Mouse (Mus musculus): Measurements from ENCODE around the gene Cramp1l. TPM values are rescaled to one million over a fixed set of nuclear protein-coding genes. Genes with fewer than 3 reads are reported as not detected.

Cramp1l gene
- polyA plus RNA-seq (2016; fragmentation: Nextera tagmentation; extraction: Ambion mirVana), result 8.5 and 10.1 TPM in 2 replicates

DNA sequence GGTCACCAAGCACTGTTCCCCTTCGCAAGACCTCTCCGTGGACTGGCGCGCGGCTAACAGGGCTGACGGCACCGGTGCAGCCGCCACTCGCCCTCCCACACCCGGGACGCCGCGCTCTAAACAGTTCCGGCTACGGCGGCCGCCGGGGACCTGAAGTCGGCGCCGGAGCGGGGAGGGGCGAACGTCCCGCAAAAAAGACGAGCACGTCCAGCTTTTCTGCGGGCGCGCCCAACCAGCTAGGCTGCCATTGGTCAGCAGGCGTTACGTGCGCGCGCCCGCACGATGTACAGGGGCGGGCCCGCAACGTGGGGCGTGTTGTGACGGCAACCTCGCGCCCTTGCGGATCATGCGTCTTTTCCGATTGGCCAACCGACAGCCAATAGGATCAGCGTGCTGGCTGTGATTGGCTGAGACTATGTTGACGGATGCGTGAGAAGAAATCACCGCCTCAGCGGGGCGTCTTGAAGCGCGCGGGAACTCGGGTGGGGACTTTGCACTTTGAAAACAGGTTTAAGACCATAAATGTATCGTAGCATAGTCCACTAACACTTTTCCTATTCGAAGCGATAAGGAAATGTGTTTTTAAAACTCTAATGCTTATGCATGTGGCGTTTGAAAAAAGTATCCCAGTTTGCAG lies at the start of gene Cramp1l, which contains the start of gene Ift140:
Cramp1l (minus strand) TSS at position 134 of the 637 bp plus-strand sequence.
Ift140 (plus strand) TSS at position 431 of the 637 bp plus-strand sequence.
- Histone ChIP-seq H3K4me2 (peak within 1 kb of the TSS; percentile 98), H3K27me3 (replicated peaks) (no peaks in the 10 kb centered on the region), H3K9ac (peak within 1 kb of the TSS; percentile 96), H3K9me3 (replicated peaks) (no peaks in the 10 kb centered on the region), H3K4me1 (replicated peaks) (peaks cover 11% of the 10 kb centered on the region), H3K4me3 (peak within 1 kb of the TSS; percentile 98), H3K27ac (ENCODE audit: poor library complexity, severe bottlenecking) (peak within 1 kb of the TSS; percentile 90), H3K36me3 (peaks cover 24% of the 10 kb centered on the region)
- peak; percentile 97 for ATAC-seq (ENCODE audit: insufficient number of reproducible peaks, low FRiP score)
- under 1% methylated on average over 62 of the region's 62 CpGs for WGBS

DNA sequence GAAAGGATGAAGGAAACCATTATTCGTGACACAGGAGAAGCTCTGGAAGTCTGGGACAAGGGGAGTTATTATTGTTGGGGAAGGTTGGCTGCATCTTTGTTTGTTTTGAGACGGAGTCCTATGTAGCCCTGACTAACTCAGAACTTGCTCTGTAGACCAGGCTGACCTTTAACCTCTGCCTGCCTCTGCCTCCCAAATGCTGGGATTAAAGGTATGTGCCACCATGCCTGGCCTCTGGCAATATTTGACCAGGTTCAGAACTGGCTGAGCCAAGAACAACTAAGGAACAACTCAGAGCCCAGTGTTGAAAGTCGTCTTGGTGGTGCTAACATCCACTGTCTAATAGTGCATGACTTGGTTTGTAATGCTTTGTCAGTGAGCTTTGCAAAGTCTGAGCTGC lies 49.6 kb upstream of the Cramp1l start:
- Histone ChIP-seq H3K27ac (ENCODE audit: poor library complexity, severe bottlenecking) (peak overlapping the region; percentile 34), H3K36me3 (peaks cover 15% of the 10 kb centered on the region; the same call in 1 of the 2 replicates), H3K9ac (no peak overlapping the region), H3K4me3 (no peak overlapping the region), H3K4me2 (no peak overlapping the region), H3K27me3 (replicated peaks) (no peaks in the 10 kb centered on the region), H3K9me3 (replicated peaks) (no peaks in the 10 kb centered on the region), H3K4me1 (replicated peaks) (peaks cover 52% of the 10 kb centered on the region)
- no peak for ATAC-seq (ENCODE audit: insufficient number of reproducible peaks, low FRiP score)
- WGBS, result 81% methylated on average over 3 of the region's 3 CpGs

DNA sequence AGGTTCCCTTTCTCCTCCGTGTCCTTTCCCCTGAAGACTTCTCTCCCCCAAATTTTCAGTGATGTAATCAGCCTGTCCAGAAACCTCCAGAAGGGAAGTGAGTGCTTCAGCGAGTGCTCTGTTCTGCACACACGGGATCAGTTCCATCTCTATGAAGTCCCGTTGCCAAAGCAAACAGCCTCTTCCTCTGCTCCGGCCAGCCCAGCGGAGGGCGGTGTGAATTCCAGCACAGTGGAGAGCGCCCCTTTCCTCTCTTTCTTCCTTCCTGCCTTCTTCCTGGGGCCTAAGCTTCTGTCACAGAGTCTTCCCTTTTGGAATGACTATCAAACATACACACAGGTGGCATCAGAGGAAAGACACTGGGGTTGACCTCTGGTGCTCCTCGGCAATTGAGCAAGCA lies 48.8 kb upstream of the Cramp1l start:
- no peak overlapping the region for H3K9ac ChIP-seq
- 44% methylated on average over 9 of the region's 9 CpGs for WGBS
- H3K36me3 ChIP-seq, result peaks cover 19% of the 10 kb centered on the region
- H3K27me3 ChIP-seq (replicated peaks), result no peaks in the 10 kb centered on the region
- no peak overlapping the region for H3K4me2 ChIP-seq
- H3K9me3 ChIP-seq (replicated peaks), result no peaks in the 10 kb centered on the region
- no peak overlapping the region for H3K4me3 ChIP-seq
- peaks cover 52% of the 10 kb centered on the region for H3K4me1 ChIP-seq (replicated peaks)
- ATAC-seq (ENCODE audit: insufficient number of reproducible peaks, low FRiP score), result peak; percentile 78
- H3K27ac ChIP-seq (ENCODE audit: poor library complexity, severe bottlenecking), result peak overlapping the region; percentile 34

DNA sequence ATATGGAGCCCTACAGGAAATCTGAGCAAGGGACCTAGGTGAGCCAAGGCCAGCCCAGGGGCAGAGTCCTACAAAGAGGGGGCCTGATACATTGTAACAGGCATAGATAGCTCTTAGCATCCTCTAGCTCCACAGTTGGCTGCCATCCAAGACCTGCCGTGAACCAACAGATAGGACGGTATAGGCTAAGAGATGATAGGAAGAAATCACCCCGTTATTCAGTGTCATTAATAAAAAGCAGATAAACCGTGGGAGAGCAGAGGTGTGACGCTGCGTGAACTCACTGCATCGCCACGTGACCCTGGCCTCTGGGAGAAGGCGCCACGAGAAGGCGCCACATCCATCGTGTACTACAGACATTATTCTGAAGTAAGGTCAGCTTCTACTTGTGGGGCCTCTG lies 48.3 kb upstream of the Cramp1l start:
- no peaks in the 10 kb centered on the region for H3K9me3 ChIP-seq (replicated peaks)
- peaks cover 48% of the 10 kb centered on the region for H3K4me1 ChIP-seq (replicated peaks)
- H3K27ac ChIP-seq (ENCODE audit: poor library complexity, severe bottlenecking), result peak overlapping the region; percentile 34
- H3K36me3 ChIP-seq, result peaks cover 24% of the 10 kb centered on the region
- peak; percentile 43; the same call in 1 of the 2 replicates for ATAC-seq (ENCODE audit: insufficient number of reproducible peaks, low FRiP score)
- no peaks in the 10 kb centered on the region for H3K27me3 ChIP-seq (replicated peaks)
- no peak overlapping the region for H3K9ac ChIP-seq
- H3K4me2 ChIP-seq, result no peak overlapping the region
- H3K4me3 ChIP-seq, result no peak overlapping the region
- WGBS, result 49% methylated on average over 12 of the region's 12 CpGs

DNA sequence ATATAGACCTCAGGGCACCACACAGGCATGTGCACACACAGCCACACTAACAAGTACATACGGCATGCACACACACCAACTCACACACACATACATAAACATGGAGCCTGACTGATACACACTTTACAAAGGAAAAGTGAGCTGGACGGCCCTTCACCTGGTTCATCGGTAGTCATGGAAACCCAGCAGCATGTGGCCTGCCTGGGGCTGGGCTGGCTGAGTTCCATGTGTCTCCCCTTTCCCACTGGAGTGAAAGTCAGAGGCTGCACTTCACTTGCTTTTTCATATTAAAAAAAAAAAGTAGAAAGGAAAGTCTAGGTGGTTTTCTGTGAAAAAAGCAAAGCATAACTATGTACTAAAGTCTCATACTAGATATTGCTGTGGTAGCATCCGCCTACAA lies 47.7 kb upstream of the Cramp1l start:
- peak overlapping the region; percentile 34; the same call in 1 of the 2 replicates for H3K27ac ChIP-seq (ENCODE audit: poor library complexity, severe bottlenecking)
- H3K36me3 ChIP-seq, result peaks cover 28% of the 10 kb centered on the region
- WGBS, result 86% methylated on average over 4 of the region's 4 CpGs

DNA sequence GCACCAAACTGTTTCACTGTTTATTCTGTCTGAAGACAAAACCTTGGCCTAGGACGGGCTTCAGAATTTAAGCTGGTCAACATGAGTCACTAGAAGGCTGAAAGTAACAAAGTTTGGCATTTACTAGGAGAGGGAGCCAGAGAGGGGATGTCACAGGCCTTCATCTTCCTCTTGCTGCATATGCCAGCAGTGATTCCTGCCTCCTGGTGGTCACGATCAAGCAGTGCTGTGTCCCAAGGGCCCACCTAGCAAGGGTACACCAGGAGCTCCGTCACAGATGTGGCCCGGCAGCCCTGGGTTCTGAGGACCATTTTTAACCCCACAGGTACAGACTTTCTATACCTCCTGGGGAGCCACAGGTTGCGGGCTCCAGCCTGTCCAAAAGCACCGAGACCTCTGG lies 41.5 kb upstream of the Cramp1l start:
- no peak for ATAC-seq (ENCODE audit: insufficient number of reproducible peaks, low FRiP score)
- no peaks in the 10 kb centered on the region for H3K9me3 ChIP-seq (replicated peaks)
- no peak overlapping the region for H3K4me3 ChIP-seq
- 83% methylated on average over 6 of the region's 6 CpGs for WGBS
- H3K27me3 ChIP-seq (replicated peaks), result no peaks in the 10 kb centered on the region
- H3K27ac ChIP-seq (ENCODE audit: poor library complexity, severe bottlenecking), result no peak overlapping the region
- H3K4me2 ChIP-seq, result no peak overlapping the region
- 0 out of 2 replicates have a peak, but pooled peaks cover 4% of the 10 kb centered on the region for H3K4me1 ChIP-seq (replicated peaks)
- H3K36me3 ChIP-seq, result peaks cover 72% of the 10 kb centered on the region
- no peak overlapping the region for H3K9ac ChIP-seq

More for the DNA sequence above, 47.7 kb upstream of the Cramp1l start:
- Histone ChIP-seq H3K27me3 (replicated peaks) (no peaks in the 10 kb centered on the region), H3K9me3 (replicated peaks) (no peaks in the 10 kb centered on the region), H3K4me2 (no peak overlapping the region), H3K9ac (no peak overlapping the region), H3K4me3 (no peak overlapping the region), H3K4me1 (replicated peaks) (peaks cover 41% of the 10 kb centered on the region)
- ATAC-seq (ENCODE audit: insufficient number of reproducible peaks, low FRiP score), result no peak

DNA sequence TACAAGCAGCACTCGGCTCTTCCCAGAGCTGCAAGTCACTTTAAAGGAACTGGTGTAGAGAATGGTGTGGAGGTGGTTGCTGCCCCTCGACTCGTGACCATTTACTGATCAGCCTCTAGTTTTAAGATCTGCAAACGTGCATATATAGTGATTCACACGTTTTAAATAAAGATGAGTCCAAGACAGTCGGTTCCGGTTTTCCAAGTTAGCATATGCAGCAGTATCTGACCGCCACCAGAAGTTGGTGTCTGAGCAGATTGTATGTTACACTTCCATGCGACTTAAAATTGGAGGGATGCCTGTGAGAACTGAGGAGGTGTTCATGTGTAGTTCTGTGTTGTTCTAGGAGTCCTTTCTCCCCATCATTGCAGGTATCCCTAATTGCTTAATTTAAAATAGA lies 37.7 kb upstream of the Cramp1l start:
- 82% methylated on average over 9 of the region's 9 CpGs for WGBS

DNA sequence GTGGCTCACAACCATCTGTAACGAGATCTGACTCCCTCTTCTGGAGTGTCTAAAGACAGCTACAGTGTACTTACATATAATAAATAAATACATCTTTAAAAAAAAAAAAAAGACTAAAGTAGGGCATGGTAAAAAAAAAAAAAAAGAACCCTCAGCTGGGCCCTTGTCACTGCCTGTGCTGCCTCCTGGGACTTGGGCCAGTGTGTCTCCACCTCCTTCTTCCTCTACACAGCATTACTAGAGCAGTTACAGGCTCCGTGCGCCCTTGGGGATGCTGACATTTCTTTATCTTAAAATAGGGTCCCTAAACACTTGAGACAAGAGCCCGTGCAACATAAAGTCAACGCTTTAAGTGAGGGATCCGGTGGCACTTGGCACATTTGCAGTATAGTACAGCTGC lies 31.6 kb upstream of the Cramp1l start:
- no peak overlapping the region for H3K9ac ChIP-seq
- H3K36me3 ChIP-seq, result peaks cover 32% of the 10 kb centered on the region
- no peak for ATAC-seq (ENCODE audit: insufficient number of reproducible peaks, low FRiP score)
- H3K27me3 ChIP-seq (replicated peaks), result no peaks in the 10 kb centered on the region
- no peak overlapping the region for H3K4me3 ChIP-seq
- H3K4me1 ChIP-seq (replicated peaks), result no peaks in the 10 kb centered on the region
- 51% methylated on average over 6 of the region's 6 CpGs for WGBS
- no peak overlapping the region for H3K4me2 ChIP-seq
- H3K27ac ChIP-seq (ENCODE audit: poor library complexity, severe bottlenecking), result no peak overlapping the region
- H3K9me3 ChIP-seq (replicated peaks), result no peaks in the 10 kb centered on the region

More for the DNA sequence above, 37.7 kb upstream of the Cramp1l start:
- H3K4me2 ChIP-seq, result no peak overlapping the region
- H3K4me3 ChIP-seq, result no peak overlapping the region
- H3K27ac ChIP-seq (ENCODE audit: poor library complexity, severe bottlenecking), result no peak overlapping the region
- H3K36me3 ChIP-seq, result peaks cover 70% of the 10 kb centered on the region
- no peak for ATAC-seq (ENCODE audit: insufficient number of reproducible peaks, low FRiP score)
- no peaks in the 10 kb centered on the region for H3K4me1 ChIP-seq (replicated peaks)
- no peaks in the 10 kb centered on the region for H3K27me3 ChIP-seq (replicated peaks)
- H3K9ac ChIP-seq, result no peak overlapping the region
- H3K9me3 ChIP-seq (replicated peaks), result no peaks in the 10 kb centered on the region

DNA sequence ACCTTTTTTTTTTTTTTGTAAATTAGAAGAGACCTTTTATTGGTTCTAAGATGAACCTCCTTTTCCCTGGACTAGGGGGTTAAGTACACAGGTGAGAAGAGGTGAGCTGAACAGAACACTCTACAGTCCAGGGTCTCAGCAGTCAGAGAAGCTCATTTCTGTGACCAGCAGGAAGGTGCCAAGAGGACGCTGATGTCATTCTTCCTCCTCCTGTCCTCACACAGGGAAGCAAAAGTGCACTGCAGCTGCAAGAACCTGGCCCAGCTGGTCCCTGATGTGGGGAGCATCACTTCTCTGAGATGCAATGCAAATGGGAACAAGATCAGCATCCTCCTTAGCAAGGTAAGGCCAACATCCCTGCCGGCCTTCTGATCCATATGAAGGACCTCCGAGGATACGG lies 29.7 kb upstream of the Cramp1l start:
- no peaks in the 10 kb centered on the region for H3K4me1 ChIP-seq (replicated peaks)
- ATAC-seq (ENCODE audit: insufficient number of reproducible peaks, low FRiP score), result no peak
- no peak overlapping the region for H3K9ac ChIP-seq
- no peaks in the 10 kb centered on the region for H3K27me3 ChIP-seq (replicated peaks)
- H3K36me3 ChIP-seq, result peaks cover 23% of the 10 kb centered on the region
- H3K9me3 ChIP-seq (replicated peaks), result no peaks in the 10 kb centered on the region
- H3K27ac ChIP-seq (ENCODE audit: poor library complexity, severe bottlenecking), result no peak overlapping the region
- no peak overlapping the region for H3K4me2 ChIP-seq
- WGBS, result 81% methylated on average over 4 of the region's 4 CpGs
- H3K4me3 ChIP-seq, result no peak overlapping the region

DNA sequence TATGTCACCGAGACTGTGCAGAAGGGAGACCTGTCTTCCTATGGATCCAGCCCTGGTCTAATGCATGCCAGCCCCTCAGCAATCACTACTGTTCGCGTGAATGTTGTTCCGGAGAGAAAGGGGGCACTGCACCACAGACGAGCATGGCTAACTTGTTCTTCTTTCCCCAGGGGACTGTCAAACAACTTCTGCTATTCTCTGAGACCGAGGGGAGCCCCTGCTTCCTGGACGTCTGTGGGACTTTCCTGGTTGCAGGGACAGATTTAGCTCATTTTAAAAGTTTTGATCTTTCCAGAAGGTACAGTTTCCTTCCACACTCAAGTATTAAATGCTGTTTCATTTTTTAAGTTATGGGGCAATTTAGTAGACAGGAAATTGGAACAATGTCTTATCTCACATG lies 29.3 kb upstream of the Cramp1l start:
- no peak overlapping the region for H3K4me3 ChIP-seq
- no peak overlapping the region for H3K27ac ChIP-seq (ENCODE audit: poor library complexity, severe bottlenecking)
- no peak overlapping the region for H3K9ac ChIP-seq
- ATAC-seq (ENCODE audit: insufficient number of reproducible peaks, low FRiP score), result no peak
- peaks cover 21% of the 10 kb centered on the region for H3K36me3 ChIP-seq
- 67% methylated on average over 7 of the region's 7 CpGs for WGBS
- H3K4me1 ChIP-seq (replicated peaks), result no peaks in the 10 kb centered on the region
- H3K9me3 ChIP-seq (replicated peaks), result no peaks in the 10 kb centered on the region
- H3K4me2 ChIP-seq, result no peak overlapping the region
- H3K27me3 ChIP-seq (replicated peaks), result no peaks in the 10 kb centered on the region

DNA sequence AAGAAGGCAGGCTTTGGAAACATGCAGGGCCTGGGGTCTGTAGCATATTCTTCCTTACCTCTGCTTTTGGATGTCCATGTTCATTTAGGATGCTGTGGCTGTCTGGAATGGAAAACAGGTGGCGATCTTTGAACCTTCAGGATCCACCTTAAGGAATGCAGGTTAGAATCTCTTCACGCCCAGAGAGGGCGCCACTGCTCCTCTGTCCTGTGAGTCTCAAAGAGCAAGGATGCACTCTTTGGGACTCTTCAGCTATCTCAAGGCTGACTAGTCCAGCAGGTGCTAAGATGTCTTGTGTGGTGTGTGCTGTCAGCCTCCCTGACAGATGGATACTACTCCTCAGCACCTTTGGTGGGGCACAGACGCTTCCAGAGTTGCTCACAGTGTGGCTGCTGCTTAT lies 20.6 kb upstream of the Cramp1l start:
- Histone ChIP-seq H3K27ac (ENCODE audit: poor library complexity, severe bottlenecking) (no peak overlapping the region), H3K9ac (no peak overlapping the region), H3K4me1 (replicated peaks) (0 out of 2 replicates have a peak, but pooled peaks cover 5% of the 10 kb centered on the region), H3K36me3 (peaks cover 57% of the 10 kb centered on the region), H3K4me2 (no peak overlapping the region), H3K4me3 (no peak overlapping the region), H3K27me3 (replicated peaks) (no peaks in the 10 kb centered on the region), H3K9me3 (replicated peaks) (no peaks in the 10 kb centered on the region)
- ATAC-seq (ENCODE audit: insufficient number of reproducible peaks, low FRiP score), result no peak
- 50% methylated on average over 4 of the region's 4 CpGs for WGBS
